ENCODE assay signal across 8 mouse cellular contexts in the genomic region with DNA sequence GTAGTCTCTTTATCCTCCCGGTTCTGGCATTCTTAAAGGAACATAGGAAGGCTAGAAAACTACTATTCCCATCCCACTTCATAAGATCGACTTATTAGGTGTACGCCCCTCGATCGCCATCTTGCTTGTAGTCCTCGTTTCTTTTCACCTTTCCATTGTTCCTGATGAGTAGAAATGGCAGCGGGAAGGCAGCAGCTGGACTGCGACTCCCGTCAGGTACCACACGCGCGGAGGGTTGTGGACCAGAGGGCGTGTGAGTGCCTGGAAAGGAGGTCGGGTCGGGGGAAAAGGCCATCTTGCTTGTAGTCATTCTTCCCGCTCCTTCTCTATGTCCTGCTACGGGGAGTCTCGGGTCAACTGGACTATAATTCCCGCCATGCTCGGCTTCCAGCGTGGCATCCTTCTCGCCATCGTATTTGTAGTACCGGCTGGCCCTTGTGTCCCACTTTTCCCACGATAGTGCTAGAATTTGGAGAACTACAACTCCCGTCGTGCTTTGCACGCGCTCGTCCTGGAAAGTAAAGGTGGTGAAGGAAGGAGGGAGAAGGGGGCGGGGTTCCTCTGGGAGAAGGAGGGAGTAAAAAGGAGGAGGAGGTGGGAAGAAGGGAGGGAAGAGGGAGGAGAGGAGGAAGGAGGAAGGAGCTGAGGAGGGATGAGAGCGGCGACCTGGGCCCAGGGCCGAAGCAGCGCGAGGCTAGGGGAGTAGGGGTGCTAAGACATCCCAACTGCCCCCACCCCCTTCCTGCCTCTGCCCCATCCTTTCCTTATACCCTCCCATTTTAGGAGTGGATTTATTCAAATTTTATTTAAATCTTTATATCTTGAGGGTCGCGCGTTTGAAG. TPM values are rescaled to one million over a fixed set of nuclear protein-coding genes. Genes with fewer than 3 reads are reported as not detected.
A peak's percentile ranks its signal among the peaks of the same experiment; 100 is the strongest.
DNase-seq lines count a peak whose midpoint lies in the region; ATAC-seq lines count a peak whose summit lies in the region.

No protein-coding gene starts in this region.

- no peaks in the 10 kb centered on the region for H3K27me3 ChIP-seq in hindbrain, embryonic 11.5 days (ENCODE audit: control insufficient read depth, insufficient read depth, low read length)

- peak overlapping the region; percentile 90 for H3K27ac ChIP-seq in hindbrain, embryonic 11.5 days (ENCODE audit: low read depth, low read length)

- peak overlapping the region; percentile 89 for H3K9ac ChIP-seq in hindbrain, embryonic 11.5 days (ENCODE audit: low read depth, low read length)

- under 1% methylated on average over 38 of the region's 39 CpGs for WGBS in hindbrain, embryonic 11.5 days

- H3K4me1 ChIP-seq in hindbrain, embryonic 11.5 days (replicated peaks; ENCODE audit: control insufficient read depth, insufficient read depth, low read length), result no peaks in the 10 kb centered on the region; the same call in 1 of the 2 replicates

- DNase-seq in Muller cell, postnatal 12 days (ENCODE audit: inconsistent ontology term), result peak; percentile 99
- DNase-seq in cerebellum, adult 9-11 months, result peak; percentile 100
- DNase-seq in frontal cortex, adult 2 months (ENCODE audit: extremely low spot score in 1 of 2, low spot score in 1 of 2), result peak; percentile 99 to 100
- DNase-seq in hindbrain, embryonic 11.5 days (ENCODE audit: low spot score), result peak; percentile 98
- DNase-seq in layer of hippocampus, postnatal 10 days (ENCODE audit: low spot score in 2 of 2), result peak; percentile 89 to 93
- DNase-seq in lung, postnatal 10 days, result peak; percentile 98
- peak; percentile 99 for DNase-seq in retina, adult 2 months (ENCODE audit: low read depth, low spot score)
- DNase-seq in thymus, postnatal 36 days, result peak; percentile 71 to 74

- ATAC-seq in hindbrain, embryonic 11.5 days (ENCODE audit: low FRiP score), result peak; percentile 86

- H3K9me3 ChIP-seq in hindbrain, embryonic 11.5 days (ENCODE audit: control insufficient read depth, low read length), result no peaks in the 10 kb centered on the region

- H3K4me2 ChIP-seq in hindbrain, embryonic 11.5 days (replicated peaks; ENCODE audit: low read depth, low read length), result peak overlapping the region; percentile 90

- H3K36me3 ChIP-seq in hindbrain, embryonic 11.5 days (ENCODE audit: control insufficient read depth, insufficient read depth, low read length), result peaks cover 7% of the 10 kb centered on the region

- H3K4me3 ChIP-seq in hindbrain, embryonic 11.5 days (ENCODE audit: low read depth, low read length), result peak overlapping the region; percentile 93

RNA-seq across cellular contexts. Expression of gene Fbxl19, which starts 1.5 kb away (rescaled TPM):
- 58.3 and 62.6 TPM in 2 replicates for polyA plus RNA-seq in frontal cortex, adult 2 months (2012; rRNA removed)
- 6.2 and 10.7 TPM in 2 replicates for polyA plus RNA-seq in hindbrain, embryonic 11.5 days (2014; fragmentation: Nextera tagmentation; extraction: Ambion mirVana)
- 10 to 100 TPM; 86.8 to 92.2 TPM for total RNA-seq in layer of hippocampus, postnatal 10 days (2021)

RNA-seq across cellular contexts. Expression of gene Ctf2, which starts 13.9 kb away (rescaled TPM):
- not detected in 2 replicates for polyA plus RNA-seq in frontal cortex, adult 2 months (2012; rRNA removed)
- polyA plus RNA-seq in hindbrain, embryonic 11.5 days (2014; fragmentation: Nextera tagmentation; extraction: Ambion mirVana), result 0.15 and 0.22 TPM in 2 replicates
- not detected for total RNA-seq in layer of hippocampus, postnatal 10 days (2021)

RNA-seq across cellular contexts. Expression of gene Orai3, which starts 23.7 kb away (rescaled TPM):
- 19.9 and 20.6 TPM in 2 replicates for polyA plus RNA-seq in frontal cortex, adult 2 months (2012; rRNA removed)
- polyA plus RNA-seq in hindbrain, embryonic 11.5 days (2014; fragmentation: Nextera tagmentation; extraction: Ambion mirVana), result 6.7 and 8.5 TPM in 2 replicates
- total RNA-seq in layer of hippocampus, postnatal 10 days (2021), result 10 to 100 TPM; 18.5 to 19.1 TPM

RNA-seq across cellular contexts. Expression of gene Setd1a, which starts 30.6 kb away (rescaled TPM):
- 20.2 and 21.8 TPM in 2 replicates for polyA plus RNA-seq in frontal cortex, adult 2 months (2012; rRNA removed)
- 21.3 and 22.4 TPM in 2 replicates for polyA plus RNA-seq in hindbrain, embryonic 11.5 days (2014; fragmentation: Nextera tagmentation; extraction: Ambion mirVana)
- total RNA-seq in layer of hippocampus, postnatal 10 days (2021), result 10 to 100 TPM; 35.5 to 40.3 TPM

RNA-seq across cellular contexts. Expression of gene Ctf1, which starts 33.3 kb away (rescaled TPM):
- polyA plus RNA-seq in frontal cortex, adult 2 months (2012; rRNA removed), result 6.0 and 6.4 TPM in 2 replicates
- polyA plus RNA-seq in hindbrain, embryonic 11.5 days (2014; fragmentation: Nextera tagmentation; extraction: Ambion mirVana), result 6.8 and 9.2 TPM in 2 replicates
- 1 to 10 TPM; 4.3 to 5.3 TPM for total RNA-seq in layer of hippocampus, postnatal 10 days (2021)

Comparison
In these comparisons a context has a peak if more than half of its experiments do, and no peak if none do; other contexts are left out.
1. Peak in every context shown above with its lines: DNase-seq, ATAC-seq, H3K4me3 ChIP-seq and H3K27ac ChIP-seq.